Mouse (Mus musculus): ENCODE measurements around the gene Olfr459.

Gene Olfr459

DNA sequence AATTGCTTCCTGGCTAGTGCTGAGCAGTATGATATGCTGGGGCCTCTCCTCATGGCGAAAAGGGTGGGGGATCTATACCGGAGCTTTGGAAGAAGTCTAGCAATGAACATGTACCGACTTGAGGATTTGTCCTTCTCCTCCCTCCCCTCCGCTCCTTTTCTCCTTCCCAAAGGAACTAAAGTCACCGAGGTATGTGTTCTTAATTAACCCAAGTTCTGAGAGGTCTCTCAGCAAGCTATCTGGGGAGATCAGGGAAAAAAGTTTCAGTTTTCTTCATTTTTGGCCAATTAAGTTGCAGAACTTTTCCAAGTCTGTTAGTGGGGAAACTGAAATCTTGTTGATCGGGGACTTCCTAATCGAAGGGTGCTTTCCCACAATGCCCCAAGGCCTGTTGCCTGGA, at the start of gene Olfr459:
Olfr459 (minus strand) TSS at position 101 of the 400 bp plus-strand sequence.
- no peak for DNase-seq (ENCODE audit: low spot score in 2 of 2)

DNA sequence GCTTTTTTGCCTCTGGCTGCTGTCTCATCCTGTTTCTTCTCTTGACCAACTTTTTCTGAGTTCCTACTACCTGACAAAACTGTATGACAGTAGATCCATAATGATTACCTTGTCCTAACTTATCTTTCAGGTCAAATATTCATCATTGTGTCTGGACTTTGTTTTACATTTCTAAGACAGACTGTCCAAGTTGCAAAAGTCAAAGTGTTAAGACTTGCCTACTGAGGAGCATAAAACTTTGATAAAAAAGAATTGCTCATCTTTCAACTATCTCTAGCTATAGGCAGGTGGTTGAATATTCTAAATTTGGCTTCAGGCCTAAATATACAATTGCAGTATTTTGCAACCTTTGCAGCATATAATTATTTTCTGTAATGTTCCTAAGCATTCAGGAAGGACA, 49.1 kb upstream of the Olfr459 start:
- no peak for DNase-seq (ENCODE audit: low spot score in 2 of 2)

DNA sequence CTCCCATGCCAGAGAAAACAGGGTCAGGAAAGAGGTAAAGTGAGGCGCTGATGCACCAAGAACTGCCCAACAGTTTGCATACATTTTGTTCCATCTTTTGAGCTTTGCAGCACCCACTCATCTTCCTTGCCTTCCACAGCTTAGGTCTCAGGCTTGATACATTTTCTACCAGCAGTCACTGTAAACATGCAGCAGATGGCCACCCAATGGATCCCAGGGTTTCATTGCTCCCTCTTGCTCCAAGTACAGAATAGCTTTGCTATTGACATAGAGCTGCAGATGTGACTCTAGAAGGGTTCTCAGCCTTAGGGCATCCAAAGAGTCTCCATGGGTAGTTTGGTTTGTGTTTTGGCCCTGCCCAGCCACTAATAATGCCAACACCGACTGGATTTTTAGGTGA, 11.7 kb upstream of the Olfr459 start:
- no peak for DNase-seq (ENCODE audit: low spot score in 2 of 2)

DNA sequence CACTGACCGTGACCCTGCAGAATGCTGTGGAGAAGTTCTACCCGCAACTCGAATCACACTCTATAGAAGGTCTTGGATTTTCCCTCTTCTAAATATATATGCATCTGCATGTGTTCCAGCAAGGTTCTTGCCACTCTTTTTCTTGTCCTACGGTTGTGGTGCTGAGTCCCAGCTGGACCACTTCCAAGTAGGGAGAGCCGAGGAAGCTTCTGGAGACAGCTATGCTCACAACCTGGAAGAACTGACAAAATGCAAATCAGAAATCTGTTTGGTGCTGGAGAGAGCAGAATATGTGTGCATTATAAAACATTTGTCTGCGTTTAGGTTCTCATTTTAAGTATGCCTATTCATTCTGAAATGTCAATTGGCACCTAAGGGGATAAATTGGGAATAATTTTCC, 744 bp upstream of the Olfr459 start:
- DNase-seq (ENCODE audit: low spot score in 2 of 2): peak; percentile 64 to 68

- DNase-seq (ENCODE audit: low spot score in 2 of 2): no peak
Measured at GRCm38 (mm10) chr6:41769872-41770271, 5.1 kb downstream of the Olfr459 start.

DNA sequence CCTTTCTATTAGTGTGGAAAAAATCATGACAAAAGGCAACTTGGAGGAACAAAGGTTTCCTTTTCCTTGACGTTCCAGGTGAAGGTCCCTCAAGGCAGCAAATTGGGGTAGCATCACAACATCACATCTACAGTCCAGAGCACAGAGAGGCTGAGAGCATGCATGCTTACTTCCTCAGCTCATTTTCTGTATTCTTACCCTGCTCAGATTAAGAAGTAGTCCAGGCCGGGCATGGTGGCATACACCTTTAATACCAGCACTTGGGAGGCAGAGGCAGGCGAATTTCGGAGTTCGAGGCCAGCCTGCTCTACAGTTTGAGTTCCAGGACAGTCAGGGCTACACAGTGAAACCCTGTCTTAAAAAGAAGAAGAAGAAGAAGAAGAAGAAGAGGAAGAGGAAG, 10.7 kb downstream of the Olfr459 start:
- DNase-seq (ENCODE audit: low spot score in 2 of 2): no peak

DNA sequence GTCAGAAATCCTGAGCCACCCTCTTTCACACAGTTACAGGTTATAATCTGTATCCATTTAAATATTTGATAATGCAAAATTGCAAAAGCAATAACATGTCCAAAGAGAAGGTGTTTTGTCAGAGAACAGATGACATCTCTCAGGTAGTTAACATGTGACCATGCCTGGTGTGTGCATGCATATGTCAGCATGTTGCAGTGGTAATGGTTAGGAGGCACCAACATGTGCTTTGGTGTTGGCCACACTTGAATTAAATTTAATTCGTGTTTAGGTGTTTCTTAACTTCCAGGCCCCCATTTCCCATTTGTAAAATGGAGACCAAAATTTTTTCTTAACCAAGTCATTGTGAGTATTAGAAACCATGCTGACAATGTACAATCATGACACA, 12.6 kb downstream of the Olfr459 start:
- no peak for DNase-seq (ENCODE audit: low spot score in 2 of 2)

GRCm38 (mm10) chr6:41761702-41762369, 13.1 kb downstream of the Olfr459 start:
- DNase-seq (ENCODE audit: low spot score in 2 of 2): peak; percentile 50 to 72

DNA sequence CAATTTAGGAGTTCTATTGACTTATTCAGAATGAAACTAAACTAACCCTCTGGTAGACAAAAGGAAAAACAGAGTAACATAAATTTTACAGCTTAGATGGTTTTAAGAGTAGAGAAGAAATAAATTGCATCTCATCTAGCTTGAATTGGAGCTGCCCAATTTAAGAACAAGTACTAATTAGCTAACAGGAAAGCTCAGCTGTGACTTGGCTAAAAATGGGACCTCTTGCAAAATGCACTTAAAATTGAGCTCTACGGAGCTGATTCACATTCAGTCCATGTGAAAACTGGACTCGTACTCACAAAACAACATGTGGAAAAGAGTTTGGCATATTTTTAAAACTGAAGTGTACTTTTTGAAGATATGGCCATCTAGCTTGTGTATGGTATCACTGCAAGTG, 15.4 kb downstream of the Olfr459 start:
- DNase-seq (ENCODE audit: low spot score in 2 of 2): no peak

- DNase-seq (ENCODE audit: low spot score in 2 of 2): no peak
Measured at GRCm38 (mm10) chr6:41758421-41758820, 16.6 kb downstream of the Olfr459 start.

- DNase-seq (ENCODE audit: low spot score in 2 of 2): no peak
Measured at GRCm38 (mm10) chr6:41757199-41757598, 17.8 kb downstream of the Olfr459 start.

- no peak for DNase-seq (ENCODE audit: low spot score in 2 of 2)
Measured at GRCm38 (mm10) chr6:41754626-41755025, 20.4 kb downstream of the Olfr459 start.

DNA sequence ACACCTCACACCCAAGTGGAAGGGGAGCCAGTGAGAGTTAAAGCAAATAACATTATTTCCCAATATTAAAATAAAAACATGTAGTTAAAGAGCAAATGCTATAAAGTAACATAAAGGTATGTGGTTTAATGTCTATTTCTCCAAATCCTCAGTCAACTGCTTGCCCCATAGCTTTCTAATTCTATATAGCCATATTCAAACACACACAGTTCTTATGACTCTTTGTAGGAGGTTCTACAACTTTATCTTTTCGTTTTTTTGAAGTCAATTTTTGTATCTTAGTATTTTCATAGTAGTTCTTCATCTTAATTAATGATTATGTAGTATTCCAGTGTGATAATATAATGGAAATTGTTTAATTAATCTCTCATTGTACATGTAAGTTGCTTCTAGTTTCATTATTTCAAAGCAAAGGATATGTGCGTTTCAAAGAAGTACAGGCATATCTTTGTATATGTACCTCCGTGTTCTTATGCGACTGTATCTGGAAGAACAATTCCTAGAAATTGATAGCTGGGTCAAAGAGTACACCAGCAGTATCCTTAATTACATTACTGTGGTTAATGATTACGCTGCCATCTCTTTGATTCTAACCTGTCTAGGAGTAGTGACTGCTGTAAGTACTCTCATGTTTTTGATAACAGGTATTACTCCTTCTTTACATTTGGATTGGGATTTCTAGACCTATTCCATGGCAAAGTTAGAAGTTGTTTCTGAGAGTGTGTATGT, 30.1 kb downstream of the Olfr459 start:
- DNase-seq (ENCODE audit: low spot score in 2 of 2): no peak

- DNase-seq (ENCODE audit: low spot score in 2 of 2): no peak
Measured at GRCm38 (mm10) chr6:41741101-41741500, 33.9 kb downstream of the Olfr459 start.

- DNase-seq (ENCODE audit: low spot score in 2 of 2): no peak
Measured at GRCm38 (mm10) chr6:41734719-41735470, 40.1 kb downstream of the Olfr459 start.

GRCm38 (mm10) chr6:41727989-41728609, 46.9 kb downstream of the Olfr459 start:
- DNase-seq (ENCODE audit: low spot score in 2 of 2): no peak

GRCm38 (mm10) chr6:41721430-41721829, 53.5 kb downstream of the Olfr459 start:
- no peak for DNase-seq (ENCODE audit: low spot score in 2 of 2)
